Mouse (Mus musculus): ENCODE results near the gene Hnrnpf. TPM values are rescaled to one million over a fixed set of nuclear protein-coding genes. Genes with fewer than 3 reads are reported as not detected.

Gene Hnrnpf
- polyA plus RNA-seq, 1 experiment from 2014 or later = 907 TPM

DNA sequence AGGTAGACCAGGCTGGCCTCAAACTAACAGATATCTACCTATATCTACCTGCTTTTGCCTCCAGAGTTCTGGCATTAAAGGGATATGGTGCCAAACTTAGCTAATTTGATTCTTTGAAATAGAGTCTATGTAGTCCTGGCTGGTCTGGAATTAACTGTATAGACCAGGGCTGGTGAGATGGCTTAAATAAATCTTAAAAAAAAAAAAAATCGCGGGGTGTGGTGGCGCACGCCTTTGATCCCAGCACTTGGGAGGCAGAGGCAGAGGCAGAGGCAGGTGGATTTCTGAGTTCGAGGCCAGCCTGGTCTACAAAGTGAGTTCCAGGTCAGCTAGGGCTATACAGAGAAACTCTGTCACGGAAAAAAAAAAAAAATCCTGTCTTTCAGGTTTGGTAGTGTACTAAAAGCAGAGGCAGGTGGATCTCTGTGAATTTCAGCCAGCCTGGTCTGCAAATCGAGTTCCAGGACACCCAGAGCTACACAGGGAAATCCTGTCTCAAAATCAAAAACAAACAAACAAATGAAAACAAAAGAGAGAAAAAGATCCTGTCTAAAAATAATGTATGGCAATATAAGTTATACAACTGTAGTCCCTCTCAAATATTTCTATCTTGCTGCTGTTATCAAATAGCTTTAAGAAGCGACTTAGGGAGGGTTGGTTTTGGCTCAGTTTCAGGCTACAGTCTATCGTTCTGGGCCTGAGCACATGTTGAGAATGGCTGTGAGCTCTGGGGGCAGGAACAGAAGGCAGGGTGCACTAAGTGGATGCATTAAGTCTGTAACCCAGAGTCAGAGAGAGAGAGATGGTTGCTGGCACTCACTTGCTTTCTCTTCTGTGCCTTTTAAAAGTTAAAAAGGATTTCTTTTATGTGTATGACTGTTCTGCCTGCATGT lies 1.6 kb downstream of the Hnrnpf start:
- 83% methylated on average over 9 of the region's 9 CpGs for WGBS
- Histone ChIP-seq H3K27me3 (ENCODE audit: low read depth, poor library complexity, severe bottlenecking) (no peaks in the 10 kb centered on the region), H3K9me3 (replicated peaks) (no peaks in the 10 kb centered on the region), H3K27ac (no peak overlapping the region), H3K36me3 (no peaks in the 10 kb centered on the region), H3K4me3 (no peak overlapping the region), H3K4me1 (peaks cover 7% of the 10 kb centered on the region)
- DNase-seq (ENCODE audit: low spot score) = no peak

DNA sequence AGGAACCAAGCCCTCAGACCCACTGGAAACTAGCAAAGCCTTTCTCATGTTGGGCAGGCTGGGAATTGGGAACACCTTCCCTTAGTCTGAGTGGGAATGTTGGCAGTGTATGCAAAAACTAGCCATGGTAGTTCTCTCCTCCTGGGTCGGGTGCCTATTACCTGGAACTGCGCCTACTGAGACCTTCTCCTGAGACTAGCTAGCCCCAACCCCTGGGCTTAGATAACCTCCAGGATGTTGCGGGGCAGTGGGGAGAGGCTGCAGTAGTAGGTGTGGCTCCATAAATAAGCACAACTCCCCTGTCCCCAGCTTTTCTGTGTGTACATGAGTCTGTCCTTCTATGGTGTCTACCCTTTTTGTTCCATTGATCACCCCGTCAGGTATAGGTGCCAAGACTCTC lies 2.4 kb downstream of the Hnrnpf start:
- Histone ChIP-seq H3K9me3 (replicated peaks) (no peaks in the 10 kb centered on the region), H3K27ac (no peak overlapping the region), H3K4me1 (peaks cover 7% of the 10 kb centered on the region), H3K4me3 (no peak overlapping the region), H3K36me3 (no peaks in the 10 kb centered on the region), H3K27me3 (ENCODE audit: low read depth, poor library complexity, severe bottlenecking) (no peaks in the 10 kb centered on the region)
- no peak for DNase-seq (ENCODE audit: low spot score)
- WGBS = 80% methylated on average over 4 of the region's 4 CpGs

DNA sequence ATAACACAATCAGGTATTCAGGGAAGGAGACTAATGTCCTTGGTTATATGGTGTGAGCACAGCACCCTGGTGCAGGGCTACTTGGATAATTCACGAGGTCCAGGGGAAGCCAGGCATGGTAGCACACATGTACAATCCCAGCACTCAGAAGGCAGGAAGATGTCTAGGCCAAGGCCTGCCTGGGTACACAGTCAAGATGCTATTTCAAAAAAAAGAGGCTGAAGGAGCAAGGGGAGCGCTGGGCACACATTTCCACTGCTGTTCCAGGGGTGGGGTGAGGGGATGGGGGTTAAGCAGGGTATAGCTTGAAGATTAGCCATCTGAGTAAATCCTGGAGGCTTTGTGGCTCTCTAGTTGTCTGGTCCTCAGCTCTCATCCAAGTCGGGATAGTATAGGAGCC lies 3.7 kb downstream of the Hnrnpf start:
- no peaks in the 10 kb centered on the region for H3K9me3 ChIP-seq (replicated peaks)
- 80% methylated on average over 3 of the region's 3 CpGs for WGBS
- peaks cover 14% of the 10 kb centered on the region for H3K4me1 ChIP-seq
- no peak overlapping the region for H3K27ac ChIP-seq
- H3K27me3 ChIP-seq (ENCODE audit: low read depth, poor library complexity, severe bottlenecking) = no peaks in the 10 kb centered on the region
- no peak for DNase-seq (ENCODE audit: low spot score)
- no peak overlapping the region for H3K4me3 ChIP-seq
- no peaks in the 10 kb centered on the region for H3K36me3 ChIP-seq

DNA sequence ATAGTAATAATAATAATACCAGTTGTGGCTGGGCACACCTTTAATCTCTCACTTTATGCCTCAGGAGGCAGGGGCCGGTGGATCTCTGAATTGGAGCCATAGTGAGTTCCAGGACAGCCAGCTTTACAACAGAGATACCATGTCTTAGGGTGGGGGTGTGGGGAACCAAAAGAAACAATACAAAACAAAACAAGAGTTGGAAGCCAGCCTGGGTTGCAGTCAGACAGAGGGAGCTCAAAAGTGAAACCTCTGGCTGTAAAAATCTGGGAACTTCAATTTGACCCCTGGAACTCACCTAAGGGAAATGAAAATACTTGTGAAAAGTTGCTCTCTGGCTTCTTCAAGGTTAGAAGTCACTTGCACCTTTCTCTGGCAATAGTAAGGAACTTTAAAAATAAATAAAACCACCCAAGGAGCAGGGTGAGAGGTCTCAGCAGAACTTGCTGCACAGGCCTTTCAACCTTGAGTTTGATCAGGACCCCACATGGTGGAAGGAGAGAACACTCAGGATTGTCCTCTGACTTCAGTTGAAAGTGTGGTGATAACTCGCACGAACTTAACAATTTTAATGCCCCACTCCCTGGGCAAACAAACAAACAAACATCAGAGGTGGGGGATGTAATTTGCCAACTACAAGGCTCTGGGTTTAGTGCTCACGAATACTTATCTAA lies 5.3 kb downstream of the Hnrnpf start:
- 24% methylated on average over 4 of the region's 4 CpGs for WGBS
- Histone ChIP-seq H3K27ac (peak overlapping the region; percentile 96), H3K4me3 (peak overlapping the region; percentile 95), H3K9me3 (replicated peaks) (no peaks in the 10 kb centered on the region), H3K36me3 (no peaks in the 10 kb centered on the region), H3K27me3 (ENCODE audit: low read depth, poor library complexity, severe bottlenecking) (no peaks in the 10 kb centered on the region), H3K4me1 (peaks cover 23% of the 10 kb centered on the region)
- DNase-seq (ENCODE audit: low spot score) = no peak

DNA sequence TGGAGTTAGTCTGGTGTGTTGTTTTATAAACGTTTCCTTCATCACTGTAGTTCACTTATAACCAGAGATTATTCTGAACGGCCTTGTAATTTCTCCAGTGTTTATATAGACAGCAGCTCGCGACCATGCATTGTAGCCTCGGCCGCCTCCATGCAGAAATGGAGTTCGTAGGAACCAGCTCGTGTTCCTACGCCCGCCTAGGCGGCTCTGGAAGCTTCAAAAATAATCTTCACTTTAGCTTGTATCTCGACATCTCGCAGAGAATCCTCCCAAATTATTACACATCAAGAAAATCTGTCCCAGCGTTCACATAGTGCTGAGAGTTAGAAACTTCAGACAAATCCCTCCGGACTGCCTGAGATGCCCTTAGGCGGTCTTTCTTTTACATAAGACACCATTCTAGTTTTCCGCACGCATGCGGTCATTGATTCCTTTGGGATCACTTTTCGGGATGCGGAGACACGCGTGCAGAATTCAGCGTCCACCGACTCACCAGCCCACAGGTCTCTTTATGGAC lies 5.9 kb downstream of the Hnrnpf start:
- Histone ChIP-seq H3K9me3 (replicated peaks) (no peaks in the 10 kb centered on the region), H3K27ac (peak overlapping the region; percentile 96), H3K27me3 (ENCODE audit: low read depth, poor library complexity, severe bottlenecking) (no peaks in the 10 kb centered on the region), H3K36me3 (no peaks in the 10 kb centered on the region), H3K4me1 (peaks cover 23% of the 10 kb centered on the region), H3K4me3 (peak overlapping the region; percentile 95)
- under 1% methylated on average over 25 of the region's 25 CpGs for whole genome bisulfite sequencing
- DNase-seq (ENCODE audit: low spot score) = no peak

DNA sequence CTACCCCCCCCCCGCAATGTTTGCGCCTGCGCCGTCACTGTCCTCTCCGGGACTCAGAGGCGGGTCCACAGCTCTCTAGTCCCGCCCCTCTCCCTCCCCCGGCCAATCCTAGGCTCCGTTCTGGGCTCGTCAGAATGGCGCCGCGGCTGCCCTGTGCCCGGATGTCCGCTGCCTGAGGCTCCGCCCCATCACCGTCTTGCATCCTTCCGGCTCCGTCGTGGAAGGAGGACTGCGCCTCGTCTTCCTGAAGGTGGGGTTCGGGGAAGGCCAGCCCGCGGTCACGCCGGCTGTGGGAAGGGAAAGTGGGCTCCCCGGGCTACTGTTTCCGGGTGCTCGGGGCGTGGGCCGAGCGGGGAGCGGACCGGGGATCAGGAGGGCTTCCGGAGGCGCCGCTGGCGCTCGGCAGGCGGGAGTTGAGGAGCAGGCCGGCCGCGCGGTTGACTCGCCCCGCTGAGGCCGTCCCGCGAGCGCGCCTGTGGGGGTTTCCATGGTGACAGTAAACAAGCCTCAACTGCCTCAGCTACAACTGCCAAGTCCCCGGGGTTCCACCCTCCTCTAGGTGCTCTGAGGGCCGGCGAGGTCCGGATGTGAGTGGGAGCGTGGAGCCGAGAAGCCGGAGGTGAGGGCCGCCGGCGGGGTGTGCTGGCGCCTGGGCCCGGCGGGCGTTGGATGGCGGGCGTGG lies 6.6 kb downstream of the Hnrnpf start:
- Histone ChIP-seq H3K9me3 (replicated peaks) (no peaks in the 10 kb centered on the region), H3K27me3 (ENCODE audit: low read depth, poor library complexity, severe bottlenecking) (no peaks in the 10 kb centered on the region), H3K36me3 (no peaks in the 10 kb centered on the region), H3K27ac (peak overlapping the region; percentile 96), H3K4me3 (peak overlapping the region; percentile 95), H3K4me1 (peaks cover 23% of the 10 kb centered on the region)
- WGBS = under 1% methylated on average over 60 of the region's 68 CpGs
- peak; percentile 98 for DNase-seq (ENCODE audit: low spot score)

- Histone ChIP-seq H3K4me3 (peak overlapping the region; percentile 95), H3K9me3 (replicated peaks) (no peaks in the 10 kb centered on the region), H3K36me3 (no peaks in the 10 kb centered on the region), H3K27me3 (ENCODE audit: low read depth, poor library complexity, severe bottlenecking) (no peaks in the 10 kb centered on the region), H3K27ac (peak overlapping the region; percentile 96), H3K4me1 (peaks cover 23% of the 10 kb centered on the region)
- DNase-seq (ENCODE audit: low spot score) = peak; percentile 91
- 1% methylated on average over 63 of the region's 77 CpGs for WGBS
Observed at GRCm38 (mm10) chr6:117907301-117907978, 7.3 kb downstream of the Hnrnpf start.

DNA sequence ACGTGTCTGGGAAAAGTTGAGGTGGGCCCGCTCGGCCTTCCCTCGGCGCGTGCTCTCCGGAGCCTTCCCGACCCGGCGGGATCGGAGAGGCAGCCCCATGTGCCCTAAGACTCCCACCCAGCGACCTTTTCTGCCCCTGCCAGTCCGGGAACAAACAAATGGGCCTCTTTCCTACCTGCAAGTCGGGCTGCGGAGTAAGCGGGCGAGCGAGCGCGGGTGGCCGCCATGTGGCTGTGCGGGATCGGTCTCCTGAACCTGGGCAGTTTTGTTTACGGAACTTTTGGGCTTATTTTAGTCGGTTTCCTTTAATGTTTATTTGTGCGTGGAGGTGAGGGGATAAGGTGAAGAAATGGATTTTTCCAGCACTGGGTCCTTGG lies 7.8 kb downstream of the Hnrnpf start:
- H3K4me3 ChIP-seq = peak overlapping the region; percentile 95
- H3K9me3 ChIP-seq (replicated peaks) = no peaks in the 10 kb centered on the region
- H3K27ac ChIP-seq = peak overlapping the region; percentile 96
- WGBS = under 1% methylated on average over 26 of the region's 26 CpGs
- DNase-seq (ENCODE audit: low spot score) = no peak
- H3K36me3 ChIP-seq = no peaks in the 10 kb centered on the region
- H3K27me3 ChIP-seq (ENCODE audit: low read depth, poor library complexity, severe bottlenecking) = no peaks in the 10 kb centered on the region
- peaks cover 23% of the 10 kb centered on the region for H3K4me1 ChIP-seq

GRCm38 (mm10) chr6:117908424-117908900 lies 8.3 kb downstream of the Hnrnpf start:
- H3K27me3 ChIP-seq (ENCODE audit: low read depth, poor library complexity, severe bottlenecking) = no peaks in the 10 kb centered on the region
- peaks cover 23% of the 10 kb centered on the region for H3K4me1 ChIP-seq
- H3K27ac ChIP-seq = peak overlapping the region; percentile 96
- no peaks in the 10 kb centered on the region for H3K36me3 ChIP-seq
- H3K4me3 ChIP-seq = peak overlapping the region; percentile 95
- 1% methylated on average over 14 of the region's 14 CpGs for WGBS
- no peak for DNase-seq (ENCODE audit: low spot score)
- H3K9me3 ChIP-seq (replicated peaks) = no peaks in the 10 kb centered on the region

DNA sequence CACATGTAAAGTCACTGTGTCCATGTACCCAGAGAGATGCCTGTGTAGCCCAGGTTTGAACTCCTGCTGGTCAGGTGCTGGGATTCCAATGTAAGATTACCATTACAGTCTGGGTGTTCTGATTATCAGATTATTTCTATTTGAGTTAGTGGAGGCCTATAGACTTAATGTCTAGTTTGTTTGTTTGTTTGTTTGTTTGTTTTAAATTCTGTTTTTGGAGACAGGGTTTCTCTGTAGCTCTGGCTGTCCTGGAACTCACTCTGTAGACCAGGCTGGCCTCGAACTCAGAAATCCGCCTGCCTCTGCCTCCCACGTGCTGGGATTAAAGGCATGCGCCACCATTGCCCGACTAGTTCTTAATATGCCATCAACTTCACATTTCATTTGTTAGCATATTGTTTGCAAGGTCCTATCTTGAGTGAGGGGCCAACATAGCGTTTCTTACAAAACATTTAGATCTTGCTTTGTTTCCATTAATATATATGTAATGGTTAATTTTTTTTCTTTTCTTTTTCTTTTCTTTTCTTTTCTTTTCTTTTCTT lies 10.1 kb downstream of the Hnrnpf start:
- H3K27me3 ChIP-seq (ENCODE audit: low read depth, poor library complexity, severe bottlenecking) = no peaks in the 10 kb centered on the region
- H3K9me3 ChIP-seq (replicated peaks) = no peaks in the 10 kb centered on the region
- H3K36me3 ChIP-seq = no peaks in the 10 kb centered on the region
- H3K4me1 ChIP-seq = peaks cover 23% of the 10 kb centered on the region
- 82% methylated on average over 6 of the region's 6 CpGs for WGBS
- no peak overlapping the region for H3K27ac ChIP-seq
- no peak for DNase-seq (ENCODE audit: low spot score)
- H3K4me3 ChIP-seq = no peak overlapping the region

GRCm38 (mm10) chr6:117914541-117914940 lies 14.4 kb downstream of the Hnrnpf start:
- peaks cover 16% of the 10 kb centered on the region for H3K36me3 ChIP-seq
- peaks cover 33% of the 10 kb centered on the region for H3K4me1 ChIP-seq
- no peak for DNase-seq (ENCODE audit: low spot score)
- H3K4me3 ChIP-seq = no peak overlapping the region
- no peaks in the 10 kb centered on the region for H3K27me3 ChIP-seq (ENCODE audit: low read depth, poor library complexity, severe bottlenecking)
- no peak overlapping the region for H3K27ac ChIP-seq
- no peaks in the 10 kb centered on the region for H3K9me3 ChIP-seq (replicated peaks)

- Histone ChIP-seq H3K4me3 (peak overlapping the region; percentile 62), H3K4me1 (peaks cover 35% of the 10 kb centered on the region), H3K27me3 (ENCODE audit: low read depth, poor library complexity, severe bottlenecking) (no peaks in the 10 kb centered on the region), H3K27ac (peak overlapping the region; percentile 96), H3K9me3 (replicated peaks) (no peaks in the 10 kb centered on the region), H3K36me3 (peaks cover 33% of the 10 kb centered on the region)
- DNase-seq (ENCODE audit: low spot score) = no peak
- 3% methylated on average over 12 of the region's 12 CpGs for WGBS
Observed at GRCm38 (mm10) chr6:117916205-117916736, 16.1 kb downstream of the Hnrnpf start.

All from limb, embryonic 10.5 days (tissue).